Mouse (Mus musculus): ENCODE data around the gene Tmem143. TPM values are rescaled to one million over a fixed set of nuclear protein-coding genes. Genes with fewer than 3 reads are reported as not detected.
"Not testable (repeated sequence)": the region's sequence is repeated elsewhere in the genome, so short reads cannot be mapped to it uniquely, and the experiment has no call there.

The Tmem143 gene
- polyA plus RNA-seq, 1 experiment from 2014 or later: 3.9 TPM

DNA sequence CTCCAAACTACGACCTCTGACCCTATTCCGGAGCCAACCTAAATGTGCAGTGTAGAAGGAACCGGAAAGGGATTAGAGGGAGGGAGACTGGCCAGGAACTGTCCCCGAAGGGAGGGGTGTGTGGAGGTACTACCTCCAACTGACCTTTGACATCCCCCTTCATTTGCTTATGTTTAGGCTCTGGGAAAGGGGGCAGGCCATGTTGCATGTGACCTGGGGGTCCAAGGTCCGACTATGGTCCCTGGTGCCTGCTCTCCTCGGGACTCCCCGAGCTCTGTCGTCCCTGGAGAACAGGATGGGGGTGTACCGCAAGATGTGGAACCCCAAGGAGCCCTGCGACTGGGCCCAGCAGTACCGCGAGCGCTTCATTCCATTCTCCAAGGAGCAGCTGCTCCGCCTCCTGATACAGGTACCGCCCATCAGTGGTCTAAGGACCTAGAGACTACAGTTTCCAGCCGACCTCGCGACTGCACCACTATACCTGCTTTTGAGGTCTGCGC lies 567 bp downstream of the Tmem143 start:
- Histone ChIP-seq H3K4me1 (ENCODE audit: control insufficient read depth, insufficient read depth, low read length) (no peaks in the 10 kb centered on the region), H3K27me3 (ENCODE audit: control insufficient read depth, insufficient read depth, low read length) (no peaks in the 10 kb centered on the region), H3K27ac (replicated peaks; ENCODE audit: low read depth, low read length) (no peak overlapping the region), H3K4me2 (ENCODE audit: low read depth, low read length) (peak overlapping the region; percentile 84), H3K9me3 (replicated peaks; ENCODE audit: control insufficient read depth, low read length) (no peaks in the 10 kb centered on the region), H3K9ac (replicated peaks; ENCODE audit: low read length) (peak overlapping the region; percentile 72), H3K36me3 (replicated peaks; ENCODE audit: control insufficient read depth, insufficient read depth, low read depth, low read length) (no peaks in the 10 kb centered on the region), H3K4me3 (ENCODE audit: low read depth, low read length) (peak overlapping the region; percentile 49)
- ATAC-seq (replicated peaks; ENCODE audit: insufficient number of reproducible peaks, low FRiP score, low TSS enrichment, low read depth) (peak; percentile 56), DNase-seq (ENCODE audit: low spot score) (peak; percentile 59)
- 2% methylated on average over 19 of the region's 19 CpGs for WGBS

DNA sequence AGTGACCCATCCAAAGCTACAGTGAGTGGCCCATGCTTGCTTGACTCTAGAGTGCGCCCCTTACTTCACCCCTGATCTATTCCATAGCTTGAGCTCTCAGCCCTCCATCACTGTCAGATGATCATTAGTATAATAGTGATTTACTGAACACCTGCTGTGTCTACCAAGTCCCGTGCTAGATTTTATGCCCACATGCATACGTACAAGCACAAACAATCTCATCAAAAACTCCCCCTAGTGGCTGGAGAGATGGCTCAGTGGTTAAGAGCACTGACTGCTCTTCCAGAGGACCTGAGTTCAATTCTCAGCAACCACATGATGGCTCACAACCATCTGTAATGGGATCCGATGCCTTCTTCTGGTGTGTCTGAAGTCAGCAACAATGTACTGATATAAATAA lies 1.4 kb downstream of the Tmem143 start:
- DNase-seq (ENCODE audit: low spot score): peak; percentile 62
- H3K4me2 ChIP-seq (ENCODE audit: low read depth, low read length); H3K4me1 ChIP-seq (ENCODE audit: control insufficient read depth, insufficient read depth, low read length); H3K9ac ChIP-seq (replicated peaks; ENCODE audit: low read length); ATAC-seq (replicated peaks; ENCODE audit: insufficient number of reproducible peaks, low FRiP score, low TSS enrichment, low read depth); H3K27ac ChIP-seq (replicated peaks; ENCODE audit: low read depth, low read length); H3K9me3 ChIP-seq (replicated peaks; ENCODE audit: control insufficient read depth, low read length); H3K4me3 ChIP-seq (ENCODE audit: low read depth, low read length); H3K36me3 ChIP-seq (replicated peaks; ENCODE audit: control insufficient read depth, insufficient read depth, low read depth, low read length); H3K27me3 ChIP-seq (ENCODE audit: control insufficient read depth, insufficient read depth, low read length): not testable (repeated sequence)
- WGBS: 64% methylated on average over 4 of the region's 4 CpGs

DNA sequence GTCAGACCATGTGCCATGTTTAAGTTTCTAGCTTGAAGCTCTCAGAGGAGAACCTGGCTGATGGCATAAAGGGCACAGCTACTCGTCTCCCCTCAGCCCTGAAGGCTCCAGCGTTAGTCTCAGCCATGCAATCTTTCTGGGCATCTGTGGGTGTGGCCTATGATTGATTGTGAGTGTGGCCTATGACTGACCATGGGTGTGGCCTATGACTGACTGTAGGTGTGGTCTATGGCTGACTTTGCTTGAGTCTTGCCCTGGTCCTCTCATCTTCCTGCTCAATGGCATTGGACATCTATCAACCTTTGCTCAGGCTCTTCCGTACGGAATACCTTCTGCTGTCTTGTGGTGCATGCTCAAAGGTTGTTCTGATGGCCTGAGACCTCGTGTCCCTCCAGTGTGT lies 4.8 kb downstream of the Tmem143 start:
- no peaks in the 10 kb centered on the region for H3K4me1 ChIP-seq (ENCODE audit: control insufficient read depth, insufficient read depth, low read length)
- ATAC-seq (replicated peaks; ENCODE audit: insufficient number of reproducible peaks, low FRiP score, low TSS enrichment, low read depth): no peak
- H3K4me3 ChIP-seq (ENCODE audit: low read depth, low read length): no peak overlapping the region
- peak; percentile 33 for DNase-seq (ENCODE audit: low spot score)
- no peaks in the 10 kb centered on the region for H3K27me3 ChIP-seq (ENCODE audit: control insufficient read depth, insufficient read depth, low read length)
- no peak overlapping the region for H3K27ac ChIP-seq (replicated peaks; ENCODE audit: low read depth, low read length)
- H3K9ac ChIP-seq (replicated peaks; ENCODE audit: low read length): no peak overlapping the region
- H3K9me3 ChIP-seq (replicated peaks; ENCODE audit: control insufficient read depth, low read length): no peaks in the 10 kb centered on the region
- WGBS: 53% methylated on average over 5 of the region's 5 CpGs
- no peak overlapping the region for H3K4me2 ChIP-seq (ENCODE audit: low read depth, low read length)
- H3K36me3 ChIP-seq (replicated peaks; ENCODE audit: control insufficient read depth, insufficient read depth, low read depth, low read length): no peaks in the 10 kb centered on the region

DNA sequence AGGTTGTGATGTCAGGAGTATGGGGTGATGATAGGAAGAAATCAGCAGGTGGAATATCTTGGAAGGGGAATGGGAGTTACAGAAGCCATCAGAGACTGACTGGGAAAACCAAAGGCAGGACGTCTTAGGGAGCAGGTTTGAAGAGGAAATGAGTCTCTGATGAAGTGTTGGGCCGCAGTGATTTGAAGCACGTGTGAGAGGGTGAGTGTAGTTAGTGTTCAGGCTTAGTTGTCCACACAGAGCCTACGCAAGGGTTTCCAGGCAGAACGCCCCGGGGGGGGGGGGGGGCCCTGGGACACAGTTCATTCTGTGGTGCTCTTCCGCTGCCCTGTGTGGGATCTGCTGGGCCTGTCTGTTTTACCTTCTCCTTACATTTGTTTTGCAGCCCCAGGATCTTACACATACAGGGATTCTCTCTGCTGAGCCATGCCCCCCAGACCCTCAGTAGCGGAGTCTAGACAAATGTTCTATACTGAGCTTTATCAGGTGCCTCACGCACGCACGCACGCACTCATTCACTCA lies 5.8 kb downstream of the Tmem143 start:
- no peak overlapping the region for H3K27ac ChIP-seq (replicated peaks; ENCODE audit: low read depth, low read length)
- peak; percentile 30 for DNase-seq (ENCODE audit: low spot score)

DNA sequence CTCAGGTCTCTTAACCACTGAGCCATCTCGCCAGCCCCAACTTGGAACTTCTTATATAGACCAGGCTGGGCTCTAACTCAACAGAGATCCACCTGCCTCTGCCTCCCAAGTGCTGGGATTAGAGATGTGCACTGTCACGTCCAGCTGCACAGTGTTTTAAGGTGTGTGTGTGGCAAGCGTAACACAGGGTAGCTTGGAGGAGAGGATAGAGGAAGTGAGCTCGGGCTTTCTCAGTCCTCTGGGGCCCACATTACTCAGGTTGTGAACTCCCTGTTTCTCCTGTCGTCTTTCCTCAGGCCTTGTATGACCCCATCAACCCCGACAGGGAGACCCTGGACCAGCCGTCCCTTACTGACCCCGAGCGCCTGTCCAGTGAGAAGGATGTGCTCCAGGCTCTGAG lies 9.9 kb downstream of the Tmem143 start:
- Histone ChIP-seq H3K9ac (replicated peaks; ENCODE audit: low read length) (no peak overlapping the region), H3K27ac (replicated peaks; ENCODE audit: low read depth, low read length) (no peak overlapping the region), H3K4me3 (ENCODE audit: low read depth, low read length) (no peak overlapping the region), H3K4me2 (ENCODE audit: low read depth, low read length) (no peak overlapping the region), H3K36me3 (replicated peaks; ENCODE audit: control insufficient read depth, insufficient read depth, low read depth, low read length) (no peaks in the 10 kb centered on the region), H3K4me1 (ENCODE audit: control insufficient read depth, insufficient read depth, low read length) (no peaks in the 10 kb centered on the region), H3K27me3 (ENCODE audit: control insufficient read depth, insufficient read depth, low read length) (no peaks in the 10 kb centered on the region), H3K9me3 (replicated peaks; ENCODE audit: control insufficient read depth, low read length) (no peaks in the 10 kb centered on the region)
- WGBS: 85% methylated on average over 9 of the region's 9 CpGs
- DNase-seq (ENCODE audit: low spot score) (no peak), ATAC-seq (replicated peaks; ENCODE audit: insufficient number of reproducible peaks, low FRiP score, low TSS enrichment, low read depth) (no peak)

More for the DNA sequence above, 5.8 kb downstream of the Tmem143 start:
- WGBS: 76% methylated on average over 12 of the region's 12 CpGs
- ATAC-seq (replicated peaks; ENCODE audit: insufficient number of reproducible peaks, low FRiP score, low TSS enrichment, low read depth): no peak
- Histone ChIP-seq H3K36me3 (replicated peaks; ENCODE audit: control insufficient read depth, insufficient read depth, low read depth, low read length) (no peaks in the 10 kb centered on the region), H3K4me3 (ENCODE audit: low read depth, low read length) (no peak overlapping the region), H3K4me2 (ENCODE audit: low read depth, low read length) (no peak overlapping the region), H3K9me3 (replicated peaks; ENCODE audit: control insufficient read depth, low read length) (no peaks in the 10 kb centered on the region), H3K9ac (replicated peaks; ENCODE audit: low read length) (no peak overlapping the region), H3K27me3 (ENCODE audit: control insufficient read depth, insufficient read depth, low read length) (no peaks in the 10 kb centered on the region), H3K4me1 (ENCODE audit: control insufficient read depth, insufficient read depth, low read length) (no peaks in the 10 kb centered on the region)

DNA sequence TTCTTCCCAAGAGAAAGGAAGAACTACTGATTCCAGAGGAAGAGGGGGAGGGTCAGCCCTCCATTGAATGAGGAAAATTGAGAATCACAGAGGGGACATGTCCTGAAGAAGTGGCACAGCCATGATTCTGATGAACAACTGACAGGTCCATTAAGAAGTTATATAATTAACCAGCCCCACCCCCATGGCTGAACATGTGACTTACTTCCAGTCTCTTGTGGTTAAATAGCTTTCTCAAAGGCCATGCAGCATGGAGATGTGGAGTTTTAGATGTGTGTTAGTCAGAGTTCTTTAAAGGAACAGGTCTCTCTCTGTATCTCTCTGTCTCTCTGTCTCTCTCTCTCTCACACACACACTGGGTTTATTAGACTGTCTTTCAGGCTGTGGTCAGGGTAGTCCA lies 11.6 kb downstream of the Tmem143 start:
- no peaks in the 10 kb centered on the region for H3K36me3 ChIP-seq (replicated peaks; ENCODE audit: control insufficient read depth, insufficient read depth, low read depth, low read length)
- DNase-seq (ENCODE audit: low spot score) (no peak), ATAC-seq (replicated peaks; ENCODE audit: insufficient number of reproducible peaks, low FRiP score, low TSS enrichment, low read depth) (no peak)
- H3K4me2 ChIP-seq (ENCODE audit: low read depth, low read length): no peak overlapping the region
- H3K27me3 ChIP-seq (ENCODE audit: control insufficient read depth, insufficient read depth, low read length): no peaks in the 10 kb centered on the region
- no peak overlapping the region for H3K27ac ChIP-seq (replicated peaks; ENCODE audit: low read depth, low read length)
- H3K4me1 ChIP-seq (ENCODE audit: control insufficient read depth, insufficient read depth, low read length): no peaks in the 10 kb centered on the region
- H3K4me3 ChIP-seq (ENCODE audit: low read depth, low read length): no peak overlapping the region
- H3K9me3 ChIP-seq (replicated peaks; ENCODE audit: control insufficient read depth, low read length): no peaks in the 10 kb centered on the region
- no peak overlapping the region for H3K9ac ChIP-seq (replicated peaks; ENCODE audit: low read length)

DNA sequence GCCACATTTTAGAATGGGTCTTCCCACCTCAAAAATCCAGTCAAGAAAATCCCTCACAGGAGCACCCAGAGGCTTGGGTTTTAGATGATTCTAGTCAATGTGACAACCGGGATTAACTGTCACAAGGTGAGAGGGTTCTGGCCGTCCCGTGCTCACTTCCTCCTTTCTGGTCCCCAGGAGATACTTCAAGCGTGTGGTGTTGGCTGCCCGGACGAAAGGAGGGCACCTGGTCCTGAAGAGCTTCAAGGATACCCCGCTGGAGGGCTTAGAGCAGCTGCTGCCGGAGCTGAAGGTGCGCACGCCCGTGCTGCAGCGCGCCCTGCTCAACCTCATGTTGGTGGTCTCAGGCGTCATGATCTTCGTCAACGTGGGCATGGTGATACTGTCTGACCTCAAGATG lies 12.4 kb downstream of the Tmem143 start:
- no peak overlapping the region for H3K27ac ChIP-seq (replicated peaks; ENCODE audit: low read depth, low read length)
- H3K27me3 ChIP-seq (ENCODE audit: control insufficient read depth, insufficient read depth, low read length): no peaks in the 10 kb centered on the region
- H3K36me3 ChIP-seq (replicated peaks; ENCODE audit: control insufficient read depth, insufficient read depth, low read depth, low read length): no peaks in the 10 kb centered on the region
- no peak overlapping the region for H3K4me2 ChIP-seq (ENCODE audit: low read depth, low read length)
- no peak overlapping the region for H3K9ac ChIP-seq (replicated peaks; ENCODE audit: low read length)
- DNase-seq (ENCODE audit: low spot score) (no peak), ATAC-seq (replicated peaks; ENCODE audit: insufficient number of reproducible peaks, low FRiP score, low TSS enrichment, low read depth) (no peak)
- no peaks in the 10 kb centered on the region for H3K4me1 ChIP-seq (ENCODE audit: control insufficient read depth, insufficient read depth, low read length)
- H3K9me3 ChIP-seq (replicated peaks; ENCODE audit: control insufficient read depth, low read length): no peaks in the 10 kb centered on the region
- H3K4me3 ChIP-seq (ENCODE audit: low read depth, low read length): no peak overlapping the region
- 94% methylated on average over 16 of the region's 16 CpGs for WGBS

DNA sequence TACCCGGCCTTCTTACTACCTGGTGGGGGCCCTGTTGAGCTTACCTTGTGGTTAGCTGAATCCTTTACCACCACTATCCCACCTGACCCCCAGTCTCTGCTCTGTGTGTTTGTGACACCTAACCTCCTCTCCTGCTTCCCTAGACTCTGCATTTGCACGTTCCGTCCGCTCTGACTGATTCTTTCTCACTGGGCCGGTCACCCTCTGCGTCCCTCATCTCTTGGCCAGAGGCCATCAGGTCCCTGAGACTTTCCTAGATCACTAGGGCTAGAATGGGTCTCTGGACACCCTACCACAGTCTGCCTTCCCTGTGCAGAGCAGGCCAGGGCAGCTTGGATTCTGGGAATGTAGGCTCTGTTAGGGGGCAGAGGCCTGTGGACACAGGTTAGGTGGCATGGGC lies 17.3 kb downstream of the Tmem143 start:
- Histone ChIP-seq H3K9me3 (replicated peaks; ENCODE audit: control insufficient read depth, low read length) (no peaks in the 10 kb centered on the region), H3K27me3 (ENCODE audit: control insufficient read depth, insufficient read depth, low read length) (no peaks in the 10 kb centered on the region), H3K36me3 (replicated peaks; ENCODE audit: control insufficient read depth, insufficient read depth, low read depth, low read length) (no peaks in the 10 kb centered on the region; the same call in 1 of the 2 replicates), H3K4me2 (ENCODE audit: low read depth, low read length) (no peak overlapping the region), H3K4me1 (ENCODE audit: control insufficient read depth, insufficient read depth, low read length) (peaks cover 7% of the 10 kb centered on the region; the same call in 1 of the 2 replicates), H3K27ac (replicated peaks; ENCODE audit: low read depth, low read length) (no peak overlapping the region), H3K9ac (replicated peaks; ENCODE audit: low read length) (no peak overlapping the region), H3K4me3 (ENCODE audit: low read depth, low read length) (no peak overlapping the region)
- ATAC-seq (replicated peaks; ENCODE audit: insufficient number of reproducible peaks, low FRiP score, low TSS enrichment, low read depth) (no peak), DNase-seq (ENCODE audit: low spot score) (no peak)
- WGBS: 88% methylated on average over 6 of the region's 6 CpGs

Data from embryonic facial prominence, embryonic 11.5 days (tissue).